Mouse (Mus musculus): ENCODE data around the gene Tgfbi.

Gene Tgfbi

DNA sequence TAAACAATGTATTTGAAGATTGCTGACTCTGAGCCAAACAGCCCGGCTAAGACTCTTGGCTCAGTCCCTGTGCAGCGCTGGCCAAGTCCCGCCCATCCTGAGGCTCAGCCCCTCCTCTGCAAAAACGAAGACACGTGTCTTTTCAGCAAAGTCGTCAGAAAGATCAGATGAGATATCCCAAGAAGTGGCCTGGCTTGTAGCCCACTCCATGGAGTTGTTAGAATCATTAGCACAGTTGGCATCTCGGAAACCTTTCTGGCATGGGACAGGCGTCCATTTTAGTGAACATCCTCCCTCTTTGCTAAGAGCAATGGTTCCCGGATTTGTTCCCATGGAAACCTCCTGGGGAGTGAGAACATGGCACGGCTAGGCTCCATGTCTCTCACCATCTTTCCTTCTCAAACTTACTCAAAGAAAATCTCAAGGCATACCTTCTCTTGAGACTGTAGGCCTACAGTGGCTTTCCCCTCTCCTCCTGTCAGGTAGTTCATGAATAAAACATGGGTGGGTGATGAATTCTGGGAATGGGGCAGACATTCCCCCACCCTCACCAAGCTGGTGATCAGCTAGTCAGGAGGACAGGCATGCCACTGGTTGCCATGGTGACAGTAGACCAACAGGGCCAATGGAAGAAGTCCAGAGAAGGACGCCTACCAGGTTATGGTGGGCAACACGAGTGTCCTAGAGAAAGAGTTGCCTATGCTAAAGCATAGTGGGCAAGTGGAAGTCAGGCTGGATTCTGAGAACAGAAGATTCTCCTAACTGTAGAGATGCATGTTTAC lies 11.3 kb upstream of the Tgfbi start:
- in situ Hi-C loops (cut with MboI, MseI) = no loop called here

DNA sequence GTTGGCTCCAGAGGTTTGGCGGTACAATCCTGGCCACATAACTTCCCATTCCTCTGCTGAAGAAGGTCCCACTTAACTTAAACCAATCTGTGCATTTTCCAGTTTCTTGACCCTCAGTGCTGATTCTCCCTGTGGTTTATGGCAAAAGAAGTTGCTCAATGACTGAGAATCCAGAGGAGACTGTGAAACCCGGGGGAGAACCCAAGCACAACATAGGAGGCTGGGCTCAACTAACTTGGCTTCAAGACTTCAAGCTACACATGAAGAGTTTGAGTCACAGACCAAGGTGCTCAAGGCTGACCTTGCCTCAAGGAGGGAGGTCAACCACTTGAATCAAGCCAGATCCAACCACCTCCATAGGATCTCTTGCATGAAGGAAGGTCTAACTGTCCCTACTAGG lies 9.8 kb upstream of the Tgfbi start:
- in situ Hi-C loops (cut with MboI, MseI) = no loop called here

DNA sequence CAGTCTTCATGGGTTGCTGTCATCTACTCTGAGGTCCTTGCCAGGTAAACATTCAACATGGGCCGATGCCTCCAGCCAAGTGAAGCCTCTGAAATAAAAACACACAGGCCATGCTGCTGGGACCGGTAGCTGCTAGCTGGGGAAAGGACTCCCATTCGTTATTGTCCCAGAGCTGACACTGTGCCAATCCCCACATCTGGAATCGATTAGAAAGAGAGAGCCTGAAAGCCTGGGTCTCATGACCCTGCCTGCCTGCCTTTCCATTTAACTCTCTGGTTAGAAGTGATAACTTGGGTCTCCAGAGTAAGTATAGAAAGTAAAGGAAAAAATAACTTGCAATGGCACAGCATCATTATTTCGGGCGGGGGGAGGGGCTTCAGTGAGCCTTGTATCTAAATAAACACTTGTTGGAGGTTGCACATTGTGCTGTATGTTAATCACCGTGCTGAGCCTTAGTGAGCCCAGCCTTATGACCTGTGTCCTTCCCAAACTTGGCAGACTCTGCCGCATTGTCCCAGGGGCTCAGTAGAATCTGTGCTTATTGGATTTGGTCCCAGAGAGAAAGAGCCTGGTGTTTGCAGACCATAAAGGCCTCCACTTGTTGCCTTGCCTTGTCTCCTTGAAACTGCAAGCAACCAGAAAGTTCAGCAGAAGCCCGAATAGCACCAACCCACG lies 9.0 kb upstream of the Tgfbi start:
- in situ Hi-C loops (cut with MboI, MseI) = no loop called here

DNA sequence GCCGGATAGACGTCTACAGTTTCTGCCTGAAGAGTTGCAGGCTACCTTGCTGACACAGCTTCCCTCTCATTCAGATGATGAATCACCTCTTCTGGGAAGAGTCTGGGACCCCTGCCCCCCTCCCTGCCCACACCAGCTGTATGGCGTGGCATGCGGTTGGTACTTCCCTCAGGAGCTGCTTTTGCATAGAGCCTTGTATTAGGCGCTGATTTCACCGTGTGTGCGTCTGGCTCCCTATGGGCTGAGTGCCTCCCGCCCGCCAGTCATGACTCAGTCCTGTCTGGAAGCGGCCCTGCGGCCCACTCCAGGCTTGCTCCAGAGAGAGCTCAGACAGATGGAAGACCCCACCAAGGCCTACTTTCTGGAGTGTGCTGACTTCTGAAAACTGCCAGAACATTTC lies 8.1 kb upstream of the Tgfbi start:
- in situ Hi-C loops (cut with MboI, MseI) = no loop called here

DNA sequence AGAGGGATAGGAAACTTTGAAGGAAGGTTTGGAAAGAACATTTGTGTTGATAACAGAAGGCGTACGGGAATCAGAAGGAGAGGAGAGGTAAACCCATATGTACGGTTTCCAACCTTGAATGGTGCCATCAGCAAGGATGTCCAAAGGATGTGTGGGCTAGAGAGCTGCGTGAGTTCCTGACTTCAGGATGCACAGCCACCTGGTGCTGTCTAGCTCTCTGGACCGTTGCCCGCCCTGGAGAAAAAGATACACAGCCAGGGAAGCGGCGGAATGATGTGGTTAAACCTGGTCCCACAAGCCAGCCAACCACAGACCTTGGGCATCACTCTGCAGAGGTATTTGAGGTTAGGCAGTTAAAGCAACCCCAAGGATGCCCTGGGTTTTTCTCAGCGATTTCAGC lies 3.8 kb upstream of the Tgfbi start:
- in situ Hi-C loops (cut with MboI, MseI) = no loop called here

DNA sequence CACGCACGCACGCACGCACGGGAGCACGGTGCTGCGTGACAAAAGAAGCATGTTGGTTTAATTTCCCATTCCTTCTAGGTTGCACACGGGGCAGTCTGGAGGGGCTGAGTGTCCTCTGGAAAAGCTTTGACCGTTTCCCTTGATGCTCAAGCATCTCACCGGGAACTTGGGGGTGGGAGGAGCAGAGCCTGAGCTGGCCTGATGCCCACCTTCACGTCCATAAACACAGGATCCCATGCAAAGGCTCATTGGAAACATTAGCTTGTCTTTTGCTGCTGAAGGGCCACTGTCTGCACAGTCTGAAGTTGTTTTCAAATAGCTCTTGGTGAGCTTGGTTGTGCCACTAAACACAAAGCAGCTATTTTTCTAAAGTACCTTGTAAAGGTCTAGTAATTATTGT lies 2.6 kb upstream of the Tgfbi start:
- in situ Hi-C loops (cut with MboI, MseI) = no loop called here

DNA sequence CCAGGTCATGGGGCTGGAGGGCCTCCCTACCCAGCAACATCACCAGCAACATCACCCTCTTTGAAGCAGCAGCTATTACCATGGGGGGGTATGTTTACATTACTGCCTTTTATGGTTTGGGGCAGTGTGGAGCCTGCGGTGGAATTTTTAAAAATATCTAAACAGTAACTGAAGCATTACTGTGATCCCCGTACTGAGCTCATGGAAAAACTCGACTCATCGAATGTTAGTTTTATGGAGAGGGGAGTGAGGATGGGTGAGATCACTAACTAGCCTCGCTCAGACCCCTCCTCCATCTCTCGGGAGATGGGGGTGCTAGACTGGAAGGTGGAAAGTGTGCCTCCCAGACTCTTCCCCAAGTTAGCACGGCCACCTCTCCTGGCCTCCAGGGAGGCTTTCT lies 2.1 kb upstream of the Tgfbi start:
- in situ Hi-C loops (cut with MboI, MseI) = no loop called here

DNA sequence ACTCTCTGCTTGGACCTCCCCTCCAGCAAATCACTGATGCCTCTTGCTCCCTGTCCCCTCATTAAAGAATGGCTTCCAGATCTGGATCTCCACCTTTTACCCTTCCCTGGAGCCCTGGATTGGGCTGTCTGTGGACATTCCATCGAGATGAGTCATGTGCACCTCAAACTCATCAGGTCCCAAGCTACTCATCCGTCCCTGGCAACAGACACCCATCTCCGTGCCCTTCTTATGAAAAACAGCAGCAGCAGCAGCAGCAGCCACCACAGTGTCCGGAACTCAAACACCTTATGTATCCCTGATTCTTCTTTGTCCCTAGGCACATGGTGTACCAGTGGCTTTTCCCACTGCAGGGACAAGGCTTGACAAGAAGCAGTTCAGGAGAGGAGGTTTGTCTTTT lies 1.5 kb upstream of the Tgfbi start:
- in situ Hi-C loops (cut with MboI, MseI) = no loop called here

DNA sequence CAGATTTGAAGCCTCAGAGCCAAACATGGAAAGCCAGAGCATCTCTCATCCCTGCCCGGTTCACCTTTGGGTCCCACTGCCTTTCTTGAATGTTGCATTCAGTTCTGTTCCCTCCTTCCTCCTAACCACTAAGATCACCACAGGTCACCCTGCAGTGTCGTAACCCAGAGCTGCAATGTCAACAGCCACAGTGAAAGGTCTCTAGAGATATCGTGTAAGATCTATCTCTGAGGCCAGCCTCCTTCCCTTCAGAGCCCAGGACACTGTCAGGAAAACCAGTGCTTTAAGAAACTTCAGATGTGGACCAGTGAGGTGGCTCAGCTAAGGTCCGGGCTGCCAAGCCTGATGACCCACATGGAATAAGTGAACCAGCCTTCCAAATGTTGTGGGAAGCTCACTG lies 1.8 kb downstream of the Tgfbi start:
- in situ Hi-C loops (cut with MboI, MseI) = no loop called here

DNA sequence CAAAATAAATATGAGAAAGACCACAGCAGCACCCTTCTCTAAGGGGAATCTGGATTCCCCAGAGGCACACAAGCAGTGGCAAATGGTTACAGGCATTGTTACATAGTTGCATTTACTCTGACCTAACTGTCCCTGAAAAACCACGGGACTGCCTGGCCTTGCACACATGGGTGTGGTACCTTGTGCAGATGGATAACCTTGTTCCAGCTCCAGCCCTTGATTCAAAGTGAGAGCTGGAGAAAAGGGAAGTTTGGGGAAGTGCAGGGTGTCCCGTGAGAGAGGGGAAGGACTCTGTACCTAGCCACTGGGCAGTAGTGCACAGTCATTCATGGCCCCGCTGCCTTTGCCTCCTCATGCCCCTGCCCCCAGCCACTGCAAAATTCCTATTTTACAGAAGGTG lies 2.4 kb downstream of the Tgfbi start:
- in situ Hi-C loops (cut with MboI, MseI) = no loop called here

DNA sequence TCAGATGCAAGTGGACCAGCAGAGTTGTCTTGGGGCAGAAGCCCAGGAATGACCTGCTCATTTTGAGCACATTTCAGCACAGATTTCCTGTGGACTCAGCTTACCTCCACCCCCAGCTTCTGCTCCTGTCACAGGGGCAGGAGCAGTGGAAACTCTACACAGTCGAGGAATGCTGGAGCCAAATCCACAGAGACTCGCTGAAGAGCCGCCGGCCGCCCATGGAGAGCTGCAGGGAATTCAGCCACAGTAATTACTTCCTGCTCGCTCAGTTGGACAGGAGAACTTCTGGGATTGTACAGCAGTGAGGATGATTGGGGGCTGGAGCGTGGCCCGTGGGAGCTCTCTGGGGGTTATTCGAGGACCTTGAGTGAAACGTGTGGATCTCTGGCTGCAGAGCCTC lies 3.0 kb downstream of the Tgfbi start:
- in situ Hi-C loops (cut with MboI, MseI) = no loop called here

DNA sequence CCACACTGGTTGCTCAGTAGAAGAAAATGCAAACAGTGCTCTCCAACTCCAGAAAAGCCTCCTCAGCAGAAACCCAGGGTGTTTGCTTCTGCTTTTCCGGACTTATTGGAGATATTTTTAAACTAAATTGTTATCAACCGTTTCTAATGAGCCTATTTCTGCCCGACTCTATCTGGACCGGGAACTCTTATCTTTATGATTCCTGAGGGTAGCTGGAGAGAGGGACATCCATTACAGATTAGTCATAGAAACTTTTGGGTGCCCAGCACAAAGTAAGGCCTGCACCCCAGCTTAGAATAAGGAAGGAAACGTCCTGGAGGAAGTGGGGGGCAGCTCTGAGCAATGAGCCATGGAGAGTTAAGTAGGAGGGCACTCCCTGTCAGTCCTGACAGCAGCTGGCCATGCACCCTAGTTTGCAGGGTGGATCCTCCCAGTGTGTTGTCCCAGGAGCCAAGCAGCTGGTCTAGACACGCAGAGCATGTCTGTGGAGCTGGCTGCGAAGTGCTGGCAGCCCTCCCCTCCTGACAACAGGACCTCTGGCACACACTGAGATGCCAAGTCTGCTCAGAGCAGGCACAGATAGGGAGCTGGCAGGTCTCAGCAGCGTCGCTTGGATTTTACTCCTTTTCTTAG lies 4.2 kb downstream of the Tgfbi start:
- in situ Hi-C loops (cut with MboI, MseI) = no loop called here

DNA sequence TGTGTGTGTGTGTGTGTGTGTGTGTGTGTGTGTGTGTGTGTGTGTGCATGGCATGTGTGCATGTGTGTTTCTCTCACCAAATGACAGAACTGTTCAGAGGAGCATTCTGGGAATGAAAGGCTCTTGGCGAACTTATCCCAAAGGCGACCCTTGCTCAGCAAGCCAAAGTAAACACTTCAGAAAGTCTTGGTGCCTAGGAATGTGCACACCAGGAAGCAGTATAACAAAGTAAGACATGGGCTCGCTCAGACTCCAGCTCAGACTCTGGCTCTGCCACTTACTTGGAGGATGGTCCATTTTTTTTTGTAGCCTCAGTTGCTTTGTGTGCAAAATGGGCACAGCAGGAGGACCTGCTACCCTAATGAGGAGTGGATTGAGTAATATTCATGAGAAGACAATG lies 5.4 kb downstream of the Tgfbi start:
- in situ Hi-C loops (cut with MboI, MseI) = no loop called here

DNA sequence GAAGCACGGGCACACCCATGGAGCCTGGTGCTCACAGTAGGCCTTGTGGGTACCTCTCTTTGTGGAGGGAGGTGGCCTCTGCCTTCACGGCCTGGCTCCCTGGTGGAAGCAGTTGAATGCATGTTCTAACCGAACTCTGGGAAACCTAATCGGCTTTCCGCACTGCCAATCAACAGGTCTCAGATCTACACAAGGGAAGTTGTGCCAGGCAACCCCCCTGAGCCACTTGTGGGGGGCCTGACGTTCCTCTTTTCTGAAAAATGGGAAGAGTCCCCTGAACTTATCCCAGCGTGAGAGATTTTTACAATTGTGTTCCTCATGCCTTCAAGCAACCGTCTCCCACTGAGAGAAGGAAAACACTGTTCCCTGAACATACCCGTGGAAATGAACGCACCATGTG lies 5.9 kb downstream of the Tgfbi start:
- in situ Hi-C loops (cut with MboI, MseI) = no loop called here

DNA sequence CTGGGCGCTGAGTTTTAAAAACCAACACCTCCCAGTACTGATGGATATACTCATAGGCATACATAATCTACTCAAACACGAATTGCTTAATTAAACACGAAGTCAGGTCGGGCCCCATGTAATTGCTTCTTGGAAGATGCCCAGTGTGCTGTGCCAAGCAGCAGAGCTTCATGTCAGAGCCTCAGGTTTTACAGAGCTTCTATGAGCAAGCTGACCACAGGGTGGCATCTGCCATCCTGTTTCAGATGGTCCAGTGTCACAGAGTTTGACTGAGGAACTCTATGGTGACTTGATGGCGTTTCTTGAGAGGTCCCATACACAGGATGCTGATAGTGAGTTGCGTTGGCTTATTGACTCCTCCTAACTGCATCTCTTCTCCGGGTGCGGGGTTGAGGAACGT lies 6.5 kb downstream of the Tgfbi start:
- in situ Hi-C loops (cut with MboI, MseI) = no loop called here

DNA sequence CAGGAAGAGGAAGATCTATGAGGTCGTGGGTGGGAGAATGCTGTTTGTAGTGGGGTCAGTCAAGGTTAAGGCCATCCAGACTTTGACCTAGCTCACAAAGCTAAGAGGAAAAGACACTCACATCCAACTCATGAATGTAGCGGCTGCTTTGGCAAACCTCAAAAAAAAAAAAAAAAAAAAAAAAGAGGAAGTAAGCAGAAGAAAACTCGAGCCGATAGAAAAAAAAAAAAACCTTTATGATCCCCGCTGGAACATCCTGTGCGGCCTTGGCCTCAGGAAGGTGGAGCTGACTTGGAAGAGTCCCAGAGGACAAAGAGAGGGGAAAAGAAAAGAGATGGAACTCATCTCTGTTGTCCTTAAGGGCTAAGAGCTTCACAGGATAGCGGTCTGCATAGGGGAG lies 7.1 kb downstream of the Tgfbi start:
- in situ Hi-C loops (cut with MboI, MseI) = no loop called here

DNA sequence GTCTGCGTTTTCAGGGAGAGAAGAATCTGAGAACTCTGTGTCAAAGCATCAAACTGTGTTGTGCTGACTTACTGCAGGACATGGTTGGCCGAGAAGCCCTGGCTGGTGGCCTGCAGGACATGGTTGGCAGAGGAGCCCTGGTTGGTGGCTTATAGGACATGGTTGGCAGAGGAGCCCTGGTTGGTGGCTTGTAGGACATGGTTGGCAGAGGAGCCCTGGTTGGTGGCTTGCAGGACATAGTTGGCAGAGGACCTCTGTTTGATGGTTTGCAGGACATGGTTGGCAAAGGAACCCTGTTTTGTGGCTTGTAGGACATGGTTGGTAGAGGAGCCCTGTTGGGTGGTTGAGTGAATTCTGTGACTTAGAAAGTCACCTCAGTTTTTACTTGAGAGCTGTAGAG lies 7.9 kb downstream of the Tgfbi start:
- in situ Hi-C loops (cut with MboI, MseI) = no loop called here

DNA sequence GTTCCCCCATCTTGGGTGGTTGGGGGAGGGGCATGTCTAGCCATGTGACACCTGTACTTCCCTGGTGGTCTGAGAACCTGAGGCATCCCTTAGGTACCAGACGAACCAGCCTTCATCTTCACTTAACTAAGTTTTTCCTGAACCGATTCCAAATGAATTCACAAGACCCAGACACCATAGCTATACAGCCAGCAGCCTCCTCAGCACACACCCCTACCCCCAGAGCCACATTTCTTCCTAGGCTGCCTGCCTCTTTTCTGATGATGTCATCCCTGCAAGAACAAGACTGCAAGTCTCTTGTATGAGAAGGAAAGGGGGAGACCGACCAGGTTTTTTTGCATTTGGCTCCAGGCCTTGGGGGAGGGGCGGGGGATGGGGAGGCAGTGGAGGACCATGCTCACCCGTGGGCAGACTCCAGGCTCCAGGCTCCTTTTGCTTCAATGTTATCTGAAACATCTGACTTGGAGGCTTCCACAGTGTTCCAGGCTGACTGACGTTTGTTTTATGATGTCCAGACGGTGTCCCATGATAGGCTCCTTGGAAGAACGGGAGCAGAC lies 13.0 kb downstream of the Tgfbi start:
- in situ Hi-C loops (cut with MboI, MseI) = no loop called here

DNA sequence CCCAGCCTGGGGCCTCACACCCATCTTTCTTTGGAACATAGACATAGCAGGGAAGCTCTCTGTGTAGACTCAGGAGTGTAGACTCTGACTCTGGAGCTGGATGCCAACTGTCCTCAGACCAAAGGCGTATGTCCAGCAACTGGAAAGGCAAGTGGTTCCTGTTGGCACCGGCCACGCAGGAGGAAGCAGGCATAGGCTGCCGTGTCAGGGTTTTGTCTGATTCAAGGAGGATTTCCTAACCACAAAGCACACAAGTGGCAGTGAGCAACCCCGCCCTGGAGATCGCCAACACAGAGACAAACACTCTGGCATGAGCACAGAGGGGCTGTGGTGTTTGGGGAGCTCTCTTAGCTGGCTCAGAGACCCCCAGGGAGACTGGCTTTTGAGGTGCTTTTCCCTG lies 17.2 kb downstream of the Tgfbi start:
- in situ Hi-C loops (cut with MboI, MseI) = loop anchor here in 1 of 2 experiments (25.0 kb wide), 1 partner anchor 636 kb away; no protein-coding TSS in a partner anchor

DNA sequence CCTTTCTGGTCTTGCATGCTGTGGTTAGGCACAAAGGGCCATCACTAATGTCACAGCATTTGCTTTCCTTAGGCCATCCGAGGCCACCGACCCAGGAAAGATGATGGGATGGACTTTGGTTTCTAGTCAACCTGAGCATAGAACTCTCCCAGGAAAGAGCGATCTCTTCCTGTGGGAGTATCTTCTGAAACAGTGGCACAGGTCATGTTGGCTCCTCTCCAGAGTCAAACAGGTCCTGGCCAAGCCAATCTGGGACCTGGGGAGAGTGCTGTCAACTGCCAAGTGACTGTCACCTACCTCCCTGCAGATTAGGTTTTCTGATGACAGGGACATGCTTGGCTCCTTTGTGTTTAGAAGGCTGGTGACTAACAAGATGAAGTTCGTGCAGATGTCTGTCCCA lies 20.8 kb downstream of the Tgfbi start:
- in situ Hi-C loops (cut with MboI, MseI) = loop anchor here (5.0 to 25.0 kb wide), 3 partner anchors 63 to 803 kb away; no protein-coding TSS in a partner anchor

DNA sequence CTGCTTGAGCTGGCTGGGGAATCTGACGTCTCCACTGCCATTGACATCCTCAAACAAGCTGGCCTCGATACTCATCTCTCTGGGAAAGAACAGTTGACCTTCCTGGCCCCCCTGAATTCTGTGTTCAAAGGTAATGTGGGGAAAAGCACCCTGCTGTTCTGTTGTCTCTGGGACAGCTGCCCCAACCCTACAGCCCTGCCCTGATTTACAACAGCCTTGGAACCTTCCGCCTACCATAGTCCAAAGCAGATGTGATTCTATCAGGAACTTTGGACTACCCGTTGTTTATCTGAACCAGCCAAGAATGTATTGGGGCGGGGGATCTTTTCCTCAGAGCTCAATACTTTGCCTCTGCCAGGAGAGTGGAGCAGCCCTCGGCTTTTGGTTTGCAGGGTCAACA lies 21.2 kb downstream of the Tgfbi start:
- in situ Hi-C loops (cut with MboI, MseI) = loop anchor here (5.0 to 25.0 kb wide), 3 partner anchors 63 to 803 kb away; no protein-coding TSS in a partner anchor

DNA sequence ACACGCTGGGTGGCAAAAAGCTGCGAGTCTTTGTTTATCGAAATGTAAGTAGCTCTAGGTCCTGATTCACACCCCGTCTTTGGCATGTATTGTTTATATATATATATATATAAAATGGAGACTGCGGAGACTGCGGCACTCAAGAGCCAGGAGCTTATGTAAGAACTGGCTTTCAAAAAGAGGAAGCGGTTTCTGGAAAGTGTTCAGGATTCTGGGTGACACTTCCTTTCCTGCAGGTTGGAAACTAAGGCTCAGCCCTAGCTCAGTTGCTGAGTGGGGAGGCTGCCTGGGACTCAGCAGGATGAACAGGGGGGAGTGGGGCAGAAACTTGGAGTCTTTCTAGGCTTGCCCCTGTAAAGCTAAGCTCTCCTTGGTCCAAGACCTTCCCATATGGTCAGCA lies 22.0 kb downstream of the Tgfbi start:
- in situ Hi-C loops (cut with MboI, MseI) = loop anchor here (5.0 to 25.0 kb wide), 3 partner anchors 64 to 804 kb away; no protein-coding TSS in a partner anchor
